ENCODE assay signal across 10 mouse cellular contexts in genomic region chr12:65259139-65260111, GRCm38 (mm10). TPM values are rescaled to one million over a fixed set of nuclear protein-coding genes. Genes with fewer than 3 reads are reported as not detected.
DNase-seq lines count a peak whose midpoint lies in the region; ATAC-seq and TF ChIP-seq lines count a peak whose summit lies in the region.
"Had no signal": no experiment of that assay in that cellular context is flagged by ENCODE, and none has a peak within 500 bp of the region (broad histone marks: within the 10 kb centered on the region; RNA-seq: fewer than 3 reads in every experiment).

No protein-coding gene starts in this region.

- H3K9ac ChIP-seq in heart, embryonic 12.5 days = no peak overlapping the region
- H3K9ac ChIP-seq in limb, embryonic 14.5 days (ENCODE audit: low read depth, low read length, severe bottlenecking) = no peak overlapping the region

- peak overlapping the region; percentile 65 for H3K4me2 ChIP-seq in heart, embryonic 12.5 days
- peak overlapping the region; percentile 26 for H3K4me2 ChIP-seq in limb, embryonic 14.5 days (replicated peaks; ENCODE audit: low read depth, low read length, severe bottlenecking)

- peaks cover 4% of the 10 kb centered on the region; the same call in 1 of the 2 replicates for H3K4me1 ChIP-seq in heart, embryonic 12.5 days (replicated peaks)
- no peaks in the 10 kb centered on the region for H3K4me1 ChIP-seq in testis, adult 2 months (ENCODE audit: control insufficient read depth, insufficient read depth, low read length)
- H3K4me1 ChIP-seq in limb, embryonic 14.5 days (ENCODE audit: control insufficient read depth, insufficient read depth, low read length) = peaks cover 3% of the 10 kb centered on the region; the same call in 1 of the 2 replicates

- peak overlapping the region; percentile 31 for H3K4me3 ChIP-seq in heart, embryonic 12.5 days
- H3K4me3 ChIP-seq in testis, adult 2 months (ENCODE audit: control insufficient read depth, low read depth, low read length) = no peak overlapping the region
- no peak overlapping the region for H3K4me3 ChIP-seq in limb, embryonic 14.5 days (replicated peaks; ENCODE audit: low read length)

- no peak for DNase-seq in heart, postnatal 4 days
- no peak for DNase-seq in testis, postnatal 14 days (ENCODE audit: low spot score)
- no peak for DNase-seq in limb, embryonic 14.5 days (ENCODE audit: low spot score)
- DNase-seq in cerebellum, adult 9-11 months = no peak
- DNase-seq in embryo, embryonic 9.5 days (ENCODE audit: extremely low spot score) = no peak
- DNase-seq in kidney, postnatal 36 days = no peak

- no peak for TF ChIP-seq CTCF in testis, adult 2 months (IDR thresholded peaks at IDR 0.05; ENCODE audit: control insufficient read depth, insufficient read depth, insufficient replicate concordance, low read depth, low read length)

- H3K27me3 ChIP-seq in heart, embryonic 12.5 days (replicated peaks) = no peaks in the 10 kb centered on the region
- no peaks in the 10 kb centered on the region for H3K27me3 ChIP-seq in testis, adult 2 months (ENCODE audit: control insufficient read depth, insufficient read depth, low read length)
- no peaks in the 10 kb centered on the region for H3K27me3 ChIP-seq in limb, embryonic 14.5 days (ENCODE audit: control insufficient read depth, insufficient read depth, low read length)

- no peak for TF ChIP-seq POLR2A in testis, adult 2 months (IDR thresholded peaks at IDR 0.05; ENCODE audit: control insufficient read depth, low read depth, low read length)
- TF ChIP-seq POLR2A in limb, embryonic 14.5 days (IDR thresholded peaks at IDR 0.05; ENCODE audit: borderline replicate concordance, extremely low read depth, insufficient read depth, insufficient read length) = no peak

- H3K36me3 ChIP-seq in heart, embryonic 12.5 days = no peaks in the 10 kb centered on the region
- H3K36me3 ChIP-seq in testis, adult 2 months (ENCODE audit: control insufficient read depth, insufficient read depth, low read length) = no peaks in the 10 kb centered on the region
- no peaks in the 10 kb centered on the region for H3K36me3 ChIP-seq in limb, embryonic 14.5 days (ENCODE audit: control insufficient read depth, insufficient read depth, low read length)

- no peak for ATAC-seq in heart, embryonic 12.5 days (ENCODE audit: insufficient number of reproducible peaks, low FRiP score)
- ATAC-seq in limb, embryonic 14.5 days (ENCODE audit: low FRiP score, low read depth) = no peak

- H3K27ac ChIP-seq in heart, embryonic 12.5 days (ENCODE audit: poor library complexity, severe bottlenecking) = 0 out of 2 replicates have a peak overlapping the region, but pooled peaks have one; percentile 32
- 0 out of 2 replicates have a peak overlapping the region, but pooled peaks have one; percentile 13 for H3K27ac ChIP-seq in testis, adult 2 months (ENCODE audit: control insufficient read depth, insufficient read depth, low read depth, low read length)
- H3K27ac ChIP-seq in limb, embryonic 14.5 days (replicated peaks; ENCODE audit: low read depth, low read length) = no peak overlapping the region

- 65% methylated on average over 13 of the region's 13 CpGs for WGBS in heart, embryonic 12.5 days
- WGBS in limb, embryonic 14.5 days = 81% methylated on average over 13 of the region's 13 CpGs

- H3K9me3 ChIP-seq in heart, embryonic 12.5 days (replicated peaks) = no peaks in the 10 kb centered on the region
- no peaks in the 10 kb centered on the region for H3K9me3 ChIP-seq in limb, embryonic 14.5 days (ENCODE audit: control insufficient read depth, low read length)

RNA-seq across cellular contexts. Expression of gene Wdr20rt, which starts 34.1 kb away (rescaled TPM):
- polyA plus RNA-seq in heart, embryonic 12.5 days (2016; fragmentation: Nextera tagmentation; extraction: Ambion mirVana) = not detected in 2 replicates
- total RNA-seq in heart, postnatal 4 days (2021) = not detected
- 67.1 and 68.1 TPM in 2 replicates for polyA plus RNA-seq in testis, adult 2 months (2012; rRNA removed)
- polyA plus RNA-seq in limb, embryonic 14.5 days (2012; rRNA removed) = not detected in 2 replicates
- not detected in 2 replicates for polyA plus RNA-seq in limb, embryonic 14.5 days (2014; fragmentation: Nextera tagmentation; extraction: Ambion mirVana)
- total RNA-seq: common myeloid progenitor, adult 5-6 weeks had no signal
- polyA plus RNA-seq: liver, embryonic 16.5 days had no signal

Comparison
In these comparisons a context has a peak if more than half of its experiments do, and no peak if none do; other contexts are left out.
1. RNA of gene Wdr20rt, which starts 34.1 kb away (polyA plus RNA-seq): 67.1 to 68.1 TPM in testis, adult 2 months; not detected in heart, embryonic 12.5 days and not detected in limb, embryonic 14.5 days; every median in the first group is over 10 times any median in the second.